Mouse (Mus musculus) heart, adult 2 months (tissue): ENCODE data around the gene Prss47. TPM values are rescaled to one million over a fixed set of nuclear protein-coding genes. Genes with fewer than 3 reads are reported as not detected.

Experiments
- DNase-seq, 2 experiments: peaks; one replicate each; pipeline ENCODE4 v3.0.0; 2021
- H3K27ac ChIP-seq: fragments of 200-600 bp; 2 replicates; pipeline ENCODE4 v1.8.1; 2022
- H3K27me3 ChIP-seq: fragments of 200-500 bp; 2 replicates; pipeline ENCODE4 v1.6.1; 2012; ENCODE audit warnings: mild to moderate bottlenecking, low read length, inconsistent platforms, mixed read lengths; ENCODE audit not compliant: control insufficient read depth, insufficient read depth
- H3K36me3 ChIP-seq: fragments of 200-500 bp; 2 replicates; pipeline ENCODE4 v1.6.1; 2012; ENCODE audit warnings: low read length, inconsistent platforms; ENCODE audit not compliant: control insufficient read depth, insufficient read depth
- H3K4me1 ChIP-seq: fragments of 200-500 bp; 2 replicates; pipeline ENCODE4 v1.6.1; 2011; ENCODE audit warnings: low read length; ENCODE audit not compliant: control insufficient read depth, insufficient read depth
- H3K4me3 ChIP-seq: fragments of 200-600 bp; 2 replicates; pipeline ENCODE4 v1.8.1; 2022
- H3K79me2 ChIP-seq: fragments of 200-500 bp; replicated peaks from 2 replicates; pipeline ENCODE4 v1.6.1; 2012; ENCODE audit warnings: mild to moderate bottlenecking, inconsistent platforms, low read length, moderate library complexity, mixed read lengths; ENCODE audit not compliant: control insufficient read depth, insufficient read depth
- H3K9ac ChIP-seq: fragments of 200-500 bp; 2 replicates; pipeline ENCODE4 v1.6.1; 2012; ENCODE audit warnings: low read depth, mild to moderate bottlenecking, control low read depth, inconsistent platforms, low read length, mixed read lengths
- CTCF ChIP-seq: fragments of 200-600 bp; IDR thresholded peaks from 2 replicates; pipeline ENCODE4 v1.8.1; 2022; ENCODE audit warnings: antibody characterized with exemption, mild to moderate bottlenecking, moderate library complexity
- EP300 ChIP-seq: fragments of 200-500 bp; IDR thresholded peaks from 2 replicates; pipeline ENCODE4 v1.6.1; 2011; ENCODE audit warnings: low read depth, low read length, control low read depth; ENCODE audit not compliant: insufficient read depth
- POLR2A ChIP-seq: fragments of 200-500 bp; IDR thresholded peaks from 2 replicates; pipeline ENCODE4 v1.6.1; 2011; ENCODE audit warnings: mild to moderate bottlenecking, low read depth, low read length, control low read depth; ENCODE audit not compliant: insufficient read depth
- WGBS: fragments of 180-500 bp; shearing (Covaris S2); methylation state at CpG from one replicate; pipeline ENCODE4 v1.1.7; 2018; 5-methylcytosine and 5-hydroxymethylcytosine counted together
- intact Hi-C: fragments of 180-260 bp; cut with DNase I; formaldehyde crosslinking; loops from one replicate; pipeline ENCODE4 v1.15.1; 2025
- polyA plus RNA-seq: library from polyadenylated mRNA; depleted of rRNA; stranded (reverse); fragments of >200 nt; gene quantifications from 2 replicates; pipeline ENCODE4 v1.2.3, GENCODE M21; 2012; rRNA removed
- total RNA-seq, 2 experiments: library from RNA; stranded (reverse); gene quantifications; 2 replicates each; pipeline ENCODE4 v1.2.3; 2021

Gene Prss47
- total and polyA plus RNA-seq, 3 experiments, result not detected

GRCm38 (mm10) chr13:65035057-65035456 is 17.5 kb downstream of the Prss47 start:
- intact Hi-C loops, result no loop called here
- H3K4me1 ChIP-seq, result no peaks in the 10 kb centered on the region
- no peak overlapping the region for H3K9ac ChIP-seq
- no peaks in the 10 kb centered on the region for H3K27me3 ChIP-seq
- no peaks in the 10 kb centered on the region for H3K36me3 ChIP-seq
- no peaks in the 10 kb centered on the region for H3K79me2 ChIP-seq
- no peak for DNase-seq
- no peak overlapping the region for H3K27ac ChIP-seq
- WGBS, result 50% methylated on average over 4 of the region's 4 CpGs
- no peak for TF ChIP-seq POLR2A
- TF ChIP-seq CTCF, result peak; percentile 58
- no peak overlapping the region for H3K4me3 ChIP-seq

- Histone ChIP-seq H3K4me3 (no peak within 1 kb of the TSS), H3K4me1 (no peaks in the 10 kb centered on the region), H3K27me3 (no peaks in the 10 kb centered on the region), H3K27ac (no peak within 1 kb of the TSS), H3K9ac (no peak within 1 kb of the TSS), H3K36me3 (no peaks in the 10 kb centered on the region), H3K79me2 (no peaks in the 10 kb centered on the region)
- TF ChIP-seq EP300 (no peak), CTCF (no peak), POLR2A (no peak)
- intact Hi-C loops, result no loop called here
- no peak for DNase-seq
These were observed 19.8 kb downstream of the Prss47 start, which contains the start of gene Spata31d1c for GRCm38 (mm10) chr13:65032758-65033157. Gene Spata31d1c, plus strand, starts transcription at chr13:65033058.

- intact Hi-C loops, result no loop called here
- TF ChIP-seq POLR2A (no peak), CTCF (no peak), EP300 (no peak)
- WGBS, result 72% methylated on average over 4 of the region's 4 CpGs
- Histone ChIP-seq H3K79me2 (no peaks in the 10 kb centered on the region), H3K9ac (no peak overlapping the region), H3K27ac (no peak overlapping the region), H3K27me3 (no peaks in the 10 kb centered on the region), H3K4me1 (no peaks in the 10 kb centered on the region), H3K36me3 (no peaks in the 10 kb centered on the region), H3K4me3 (no peak overlapping the region)
- DNase-seq, result no peak
These were observed 41.4 kb downstream of the Prss47 start for GRCm38 (mm10) chr13:65011052-65011738.

GRCm38 (mm10) chr13:65007971-65008370 is 44.6 kb downstream of the Prss47 start:
- no peaks in the 10 kb centered on the region for H3K27me3 ChIP-seq
- 61% methylated on average over 1 of the region's 1 CpGs for WGBS
- H3K9ac ChIP-seq, result no peak overlapping the region
- H3K4me1 ChIP-seq, result no peaks in the 10 kb centered on the region
- TF ChIP-seq CTCF (no peak), POLR2A (no peak), EP300 (no peak)
- no peak overlapping the region for H3K27ac ChIP-seq
- no peak for DNase-seq
- intact Hi-C loops, result no loop called here
- no peaks in the 10 kb centered on the region for H3K79me2 ChIP-seq
- H3K36me3 ChIP-seq, result no peaks in the 10 kb centered on the region
- no peak overlapping the region for H3K4me3 ChIP-seq

- Histone ChIP-seq H3K9ac (no peak overlapping the region), H3K4me1 (no peaks in the 10 kb centered on the region), H3K36me3 (no peaks in the 10 kb centered on the region), H3K27ac (no peak overlapping the region), H3K27me3 (no peaks in the 10 kb centered on the region), H3K79me2 (no peaks in the 10 kb centered on the region), H3K4me3 (no peak overlapping the region)
- TF ChIP-seq POLR2A (no peak), EP300 (no peak), CTCF (no peak)
- DNase-seq, result no peak
- intact Hi-C loops, result no loop called here
- 56% methylated on average over 1 of the region's 1 CpGs for WGBS
These were observed 45.8 kb downstream of the Prss47 start for GRCm38 (mm10) chr13:65006760-65007159.

- no peak overlapping the region for H3K9ac ChIP-seq
- H3K36me3 ChIP-seq, result no peaks in the 10 kb centered on the region
- no peaks in the 10 kb centered on the region for H3K79me2 ChIP-seq
- no peak overlapping the region for H3K27ac ChIP-seq
- DNase-seq, result no peak
- no peak overlapping the region for H3K4me3 ChIP-seq
- H3K4me1 ChIP-seq, result no peaks in the 10 kb centered on the region
- intact Hi-C loops, result no loop called here
- TF ChIP-seq POLR2A (no peak), EP300 (no peak), CTCF (peak; percentile 19; the same call in 1 of the 2 replicates)
- no peaks in the 10 kb centered on the region for H3K27me3 ChIP-seq
These were observed 47.1 kb downstream of the Prss47 start for GRCm38 (mm10) chr13:65005414-65005813.

Other genes starting within 250 kb of the Prss47 start
- not detected for gene Cntnap3, start 148.8 kb downstream of the Prss47 start, total RNA-seq
- not detected in 2 replicates for gene Cntnap3, start 148.8 kb downstream of the Prss47 start, polyA plus RNA-seq
- gene Spata31, start 135.4 kb downstream of the Prss47 start, total RNA-seq, result not detected
- gene Spata31, start 135.4 kb downstream of the Prss47 start, polyA plus RNA-seq, result not detected in 2 replicates
- gene Spata31d1c, start 19.7 kb downstream of the Prss47 start, total RNA-seq, result not detected
- not detected in 2 replicates for gene Spata31d1c, start 19.7 kb downstream of the Prss47 start, polyA plus RNA-seq
- 10 to 100 TPM; 15.3 to 15.4 TPM for gene Mfsd14b, start 60.2 kb upstream of the Prss47 start, total RNA-seq
- 7.9 and 13.0 TPM in 2 replicates for gene Mfsd14b, start 60.2 kb upstream of the Prss47 start, polyA plus RNA-seq
- gene Olfr465-ps1, start 85.3 kb upstream of the Prss47 start, total RNA-seq, result not detected
- not detected in 2 replicates for gene Olfr465-ps1, start 85.3 kb upstream of the Prss47 start, polyA plus RNA-seq
- not detected for gene Olfr466, start 97.5 kb upstream of the Prss47 start, total RNA-seq
- gene Olfr466, start 97.5 kb upstream of the Prss47 start, polyA plus RNA-seq, result not detected in 2 replicates
- gene Nlrp4f, start 153.2 kb upstream of the Prss47 start, total RNA-seq, result not detected
- not detected in 2 replicates for gene Nlrp4f, start 153.2 kb upstream of the Prss47 start, polyA plus RNA-seq
- gene Gm10775, start 206.8 kb upstream of the Prss47 start, total RNA-seq, result not detected
- not detected in 2 replicates for gene Gm10775, start 206.8 kb upstream of the Prss47 start, polyA plus RNA-seq
- gene Zfp369, start 226.1 kb upstream of the Prss47 start, total RNA-seq, result 10 to 100 TPM; 21.2 to 23.3 TPM
- gene Zfp369, start 226.1 kb upstream of the Prss47 start, polyA plus RNA-seq, result 11.0 and 18.6 TPM in 2 replicates